Mouse (Mus musculus): Measurements from ENCODE around the gene Lrrc4. TPM values are rescaled to one million over a fixed set of nuclear protein-coding genes. Genes with fewer than 3 reads are reported as not detected.

The Lrrc4 gene
- polyA plus RNA-seq, 1 experiment, result 51.6 TPM

GRCm38 (mm10) chr6:28830306-28830705 is 1.2 kb downstream of the Lrrc4 start:
- H3K27me3 ChIP-seq (ENCODE audit: control insufficient read depth, insufficient read depth, low read length), result no peaks in the 10 kb centered on the region
- H3K27ac ChIP-seq (ENCODE audit: insufficient read depth, low read length), result peak overlapping the region; percentile 96; the same call in 1 of the 2 replicates
- H3K4me3 ChIP-seq (replicated peaks; ENCODE audit: insufficient read depth, low read depth, low read length), result peak overlapping the region; percentile 99
- WGBS, result 21% methylated on average over 12 of the region's 12 CpGs
- TF ChIP-seq POLR2A (IDR thresholded peaks at IDR 0.05; ENCODE audit: borderline replicate concordance, insufficient read depth, low read length) (0 out of 2 replicates have a peak, but pooled peaks have one; percentile 15), CTCF (IDR thresholded peaks at IDR 0.05; ENCODE audit: borderline replicate concordance, insufficient read depth, low read depth, low read length) (no peak)
- peak; percentile 64 to 69 for DNase-seq
- peaks cover 18% of the 10 kb centered on the region for H3K4me1 ChIP-seq (ENCODE audit: control insufficient read depth, insufficient read depth, low read length)

GRCm38 (mm10) chr6:28828593-28828992 is 3.0 kb downstream of the Lrrc4 start:
- H3K4me3 ChIP-seq (replicated peaks; ENCODE audit: insufficient read depth, low read depth, low read length), result peak overlapping the region; percentile 86
- TF ChIP-seq CTCF (IDR thresholded peaks at IDR 0.05; ENCODE audit: borderline replicate concordance, insufficient read depth, low read depth, low read length), result no peak
- TF ChIP-seq POLR2A (IDR thresholded peaks at IDR 0.05; ENCODE audit: borderline replicate concordance, insufficient read depth, low read length), result no peak
- no peaks in the 10 kb centered on the region for H3K27me3 ChIP-seq (ENCODE audit: control insufficient read depth, insufficient read depth, low read length)
- H3K4me1 ChIP-seq (ENCODE audit: control insufficient read depth, insufficient read depth, low read length), result peaks cover 28% of the 10 kb centered on the region
- 3% methylated on average over 6 of the region's 6 CpGs for WGBS
- peak; percentile 73 to 79 for DNase-seq
- H3K27ac ChIP-seq (ENCODE audit: insufficient read depth, low read length), result peak overlapping the region; percentile 33

- no peaks in the 10 kb centered on the region for H3K27me3 ChIP-seq (ENCODE audit: control insufficient read depth, insufficient read depth, low read length)
- 2% methylated on average over 3 of the region's 3 CpGs for WGBS
- DNase-seq, result peak; percentile 55 to 58
- peaks cover 28% of the 10 kb centered on the region for H3K4me1 ChIP-seq (ENCODE audit: control insufficient read depth, insufficient read depth, low read length)
- peak overlapping the region; percentile 68 for H3K27ac ChIP-seq (ENCODE audit: insufficient read depth, low read length)
- peak overlapping the region; percentile 60 for H3K4me3 ChIP-seq (replicated peaks; ENCODE audit: insufficient read depth, low read depth, low read length)
- no peak for TF ChIP-seq POLR2A (IDR thresholded peaks at IDR 0.05; ENCODE audit: borderline replicate concordance, insufficient read depth, low read length)
Measured at GRCm38 (mm10) chr6:28827565-28827964, 4.0 kb downstream of the Lrrc4 start.

GRCm38 (mm10) chr6:28826689-28827389 is 4.7 kb downstream of the Lrrc4 start:
- 10% methylated on average over 9 of the region's 9 CpGs for WGBS
- Histone ChIP-seq H3K4me1 (ENCODE audit: control insufficient read depth, insufficient read depth, low read length) (peaks cover 28% of the 10 kb centered on the region), H3K27ac (ENCODE audit: insufficient read depth, low read length) (peak overlapping the region; percentile 68), H3K27me3 (ENCODE audit: control insufficient read depth, insufficient read depth, low read length) (no peaks in the 10 kb centered on the region), H3K4me3 (replicated peaks; ENCODE audit: insufficient read depth, low read depth, low read length) (peak overlapping the region; percentile 60)
- DNase-seq, result no peak
- TF ChIP-seq CTCF (IDR thresholded peaks at IDR 0.05; ENCODE audit: borderline replicate concordance, insufficient read depth, low read depth, low read length) (no peak; the same call in 1 of the 2 replicates), POLR2A (IDR thresholded peaks at IDR 0.05; ENCODE audit: borderline replicate concordance, insufficient read depth, low read length) (no peak)

- 38% methylated on average over 3 of the region's 3 CpGs for WGBS
- H3K27me3 ChIP-seq (ENCODE audit: control insufficient read depth, insufficient read depth, low read length), result no peaks in the 10 kb centered on the region
- TF ChIP-seq POLR2A (IDR thresholded peaks at IDR 0.05; ENCODE audit: borderline replicate concordance, insufficient read depth, low read length), result no peak
- TF ChIP-seq CTCF (IDR thresholded peaks at IDR 0.05; ENCODE audit: borderline replicate concordance, insufficient read depth, low read depth, low read length), result no peak
- H3K4me3 ChIP-seq (replicated peaks; ENCODE audit: insufficient read depth, low read depth, low read length), result no peak overlapping the region
- peaks cover 29% of the 10 kb centered on the region for H3K4me1 ChIP-seq (ENCODE audit: control insufficient read depth, insufficient read depth, low read length)
- no peak for DNase-seq
- no peak overlapping the region for H3K27ac ChIP-seq (ENCODE audit: insufficient read depth, low read length)
Measured at GRCm38 (mm10) chr6:28825894-28826293, 5.7 kb downstream of the Lrrc4 start.

- H3K4me3 ChIP-seq (replicated peaks; ENCODE audit: insufficient read depth, low read depth, low read length), result no peak overlapping the region
- TF ChIP-seq POLR2A (IDR thresholded peaks at IDR 0.05; ENCODE audit: borderline replicate concordance, insufficient read depth, low read length) (no peak), CTCF (IDR thresholded peaks at IDR 0.05; ENCODE audit: borderline replicate concordance, insufficient read depth, low read depth, low read length) (no peak)
- DNase-seq, result peak in 1 of 2 experiments; percentile 6
- 78% methylated on average over 5 of the region's 5 CpGs for WGBS
- H3K4me1 ChIP-seq (ENCODE audit: control insufficient read depth, insufficient read depth, low read length), result peaks cover 45% of the 10 kb centered on the region
- no peak overlapping the region for H3K27ac ChIP-seq (ENCODE audit: insufficient read depth, low read length)
- no peaks in the 10 kb centered on the region for H3K27me3 ChIP-seq (ENCODE audit: control insufficient read depth, insufficient read depth, low read length)
Measured at GRCm38 (mm10) chr6:28823802-28824201, 7.7 kb downstream of the Lrrc4 start.

- no peak overlapping the region for H3K4me3 ChIP-seq (replicated peaks; ENCODE audit: insufficient read depth, low read depth, low read length)
- H3K27me3 ChIP-seq (ENCODE audit: control insufficient read depth, insufficient read depth, low read length), result no peaks in the 10 kb centered on the region
- 73% methylated on average over 3 of the region's 3 CpGs for WGBS
- no peak overlapping the region for H3K27ac ChIP-seq (ENCODE audit: insufficient read depth, low read length)
- peaks cover 47% of the 10 kb centered on the region for H3K4me1 ChIP-seq (ENCODE audit: control insufficient read depth, insufficient read depth, low read length)
- no peak for TF ChIP-seq CTCF (IDR thresholded peaks at IDR 0.05; ENCODE audit: borderline replicate concordance, insufficient read depth, low read depth, low read length)
- TF ChIP-seq POLR2A (IDR thresholded peaks at IDR 0.05; ENCODE audit: borderline replicate concordance, insufficient read depth, low read length), result no peak
- DNase-seq, result peak in 1 of 2 experiments; percentile 2
Measured at GRCm38 (mm10) chr6:28823375-28823774, 8.2 kb downstream of the Lrrc4 start.

GRCm38 (mm10) chr6:28822296-28822695 is 9.3 kb downstream of the Lrrc4 start:
- Histone ChIP-seq H3K4me1 (ENCODE audit: control insufficient read depth, insufficient read depth, low read length) (peaks cover 56% of the 10 kb centered on the region), H3K27ac (ENCODE audit: insufficient read depth, low read length) (no peak overlapping the region), H3K27me3 (ENCODE audit: control insufficient read depth, insufficient read depth, low read length) (no peaks in the 10 kb centered on the region), H3K4me3 (replicated peaks; ENCODE audit: insufficient read depth, low read depth, low read length) (no peak overlapping the region)
- 47% methylated on average over 3 of the region's 3 CpGs for WGBS
- no peak for TF ChIP-seq POLR2A (IDR thresholded peaks at IDR 0.05; ENCODE audit: borderline replicate concordance, insufficient read depth, low read length)
- no peak for TF ChIP-seq CTCF (IDR thresholded peaks at IDR 0.05; ENCODE audit: borderline replicate concordance, insufficient read depth, low read depth, low read length)
- DNase-seq, result no peak

Measured in cerebellum, adult 2 months (tissue).